19 mouse cellular contexts compared by ENCODE assay signal in genomic region chr2:24890541-24891447, GRCm38 (mm10). TPM values are rescaled to one million over a fixed set of nuclear protein-coding genes. Genes with fewer than 3 reads are reported as not detected.
DNase-seq lines count a peak whose midpoint lies in the region; ATAC-seq and TF ChIP-seq lines count a peak whose summit lies in the region.
"Had no signal": no experiment of that assay in that cellular context is flagged by ENCODE, and none has a peak within 500 bp of the region (broad histone marks: within the 10 kb centered on the region; RNA-seq: fewer than 3 reads in every experiment).

No protein-coding gene starts in this region.

- TF ChIP-seq CTCF in gastrocnemius, adult 2 months (IDR thresholded peaks at IDR 0.05): no peak

- intact Hi-C loops in gastrocnemius, adult 2 months (cut with DNase I): no loop called here

- peak; percentile 82 for ATAC-seq in megakaryocyte progenitor cell, adult 5-6 weeks (replicated peaks; ENCODE audit: poor library complexity)

- H3K4me3 ChIP-seq in gastrocnemius, adult 2 months: no peak overlapping the region
- H3K4me3 ChIP-seq: left cerebral cortex, adult 2 months had no signal

- H3K27ac ChIP-seq in gastrocnemius, adult 2 months: peak overlapping the region; percentile 12; the same call in 1 of the 2 replicates
- H3K27ac ChIP-seq: hindbrain, embryonic 14.5 days; left cerebral cortex, adult 2 months had no signal

- no peak for DNase-seq in gastrocnemius, adult 2 months
- DNase-seq in gastrocnemius, adult 18-20 months (ENCODE audit: low spot score): no peak
- peak; percentile 14 for DNase-seq in kidney, adult 9 months
- no peak for DNase-seq in kidney, postnatal 25 days
- DNase-seq in liver: peak; percentile 17
- no peak for DNase-seq in spleen, adult 18-20 months
- no peak for DNase-seq in right cerebral cortex, adult 2 months (ENCODE audit: low spot score in 2 of 2)
- DNase-seq: adrenal gland, postnatal 25 days; cerebellum, adult 2 months; cerebellum, postnatal 36 days; gastrocnemius, postnatal 14 days; heart, postnatal 14 days; layer of hippocampus, adult 9-11 months; lung, adult 18-20 months; retina, postnatal 1 day; thymus, postnatal 4 days had no signal

RNA-seq across cellular contexts. Expression of gene Ehmt1, which starts 28.6 kb away (rescaled TPM):
- 10 to 100 TPM; 28.3 to 29.0 TPM for total RNA-seq in gastrocnemius, adult 2 months (2021)
- 10 to 100 TPM; 19.2 to 21.5 TPM for total RNA-seq in gastrocnemius, adult 18-20 months (2021)
- 34.4 and 36.7 TPM in 2 replicates for total RNA-seq in megakaryocyte progenitor cell, adult 5-6 weeks (2015)
- 63.1 and 87.0 TPM in 2 replicates for total RNA-seq in megakaryocyte progenitor cell, adult 5-6 weeks (2017)

RNA-seq across cellular contexts. Expression of gene Arrdc1, which starts 44.3 kb away (rescaled TPM):
- total RNA-seq in gastrocnemius, adult 2 months (2021): 1 to 10 TPM; 1.9 to 2.8 TPM
- 1 to 10 TPM; 2.7 to 3.2 TPM for total RNA-seq in gastrocnemius, adult 18-20 months (2021)
- total RNA-seq in megakaryocyte progenitor cell, adult 5-6 weeks (2015): 24.5 and 29.2 TPM in 2 replicates
- 48.3 and 58.9 TPM in 2 replicates for total RNA-seq in megakaryocyte progenitor cell, adult 5-6 weeks (2017)

RNA-seq across cellular contexts. Expression of gene Zmynd19, which starts 58.8 kb away (rescaled TPM):
- 10 to 100 TPM; 20.6 to 21.2 TPM for total RNA-seq in gastrocnemius, adult 2 months (2021)
- total RNA-seq in gastrocnemius, adult 18-20 months (2021): 10 to 100 TPM; 18.3 to 20.3 TPM
- 16.0 and 19.1 TPM in 2 replicates for total RNA-seq in megakaryocyte progenitor cell, adult 5-6 weeks (2015)
- total RNA-seq in megakaryocyte progenitor cell, adult 5-6 weeks (2017): 42.9 and 62.2 TPM in 2 replicates

Comparison
In these comparisons a context has a peak if more than half of its experiments do, and no peak if none do; other contexts are left out.
1. DNase-seq: peak in kidney, adult 9 months (single experiment) and liver (single experiment); none in gastrocnemius, adult 2 months (single experiment), gastrocnemius, adult 18-20 months (single experiment), kidney, postnatal 25 days (0 of 2), spleen, adult 18-20 months (0 of 2) and right cerebral cortex, adult 2 months (0 of 2).
2. RNA of gene Arrdc1, which starts 44.3 kb away (total RNA-seq): 24.5 to 58.9 TPM in megakaryocyte progenitor cell, adult 5-6 weeks; 2.7 to 3.2 TPM in gastrocnemius, adult 18-20 months and 1.9 to 2.8 TPM in gastrocnemius, adult 2 months; every median in the first group is over 4 times any median in the second.